Mouse (Mus musculus) midbrain, embryonic 13.5 days (tissue): ENCODE measurements around the gene Dnajc12. TPM values are rescaled to one million over a fixed set of nuclear protein-coding genes. Genes with fewer than 3 reads are reported as not detected.
"Not testable (repeated sequence)": the region's sequence is repeated elsewhere in the genome, so short reads cannot be mapped to it uniquely, and the experiment has no call there.

Experiments
- ATAC-seq: fragments of 200-750 bp; cut with Nextera tagmentation; 2 replicates; pipeline ENCODE4 v1.8.0; 2017; ENCODE audit warnings: mild to moderate bottlenecking, moderate TSS enrichment, moderate library complexity
- H3K27ac ChIP-seq: fragments of 300-500 bp; sonication (generic); 2 replicates; pipeline ENCODE4 v1.5.1; 2015; ENCODE audit warnings: inconsistent platforms, mild to moderate bottlenecking, moderate library complexity
- H3K27me3 ChIP-seq: fragments of 300-500 bp; sonication (generic); 2 replicates; pipeline ENCODE4 v1.6.1; 2015; ENCODE audit warnings: mild to moderate bottlenecking, inconsistent platforms
- H3K36me3 ChIP-seq: fragments of 300-500 bp; sonication (generic); 2 replicates; pipeline ENCODE4 v1.6.1; 2015; ENCODE audit warnings: mild to moderate bottlenecking, inconsistent platforms
- H3K4me1 ChIP-seq: fragments of 300-500 bp; sonication (generic); replicated peaks from 2 replicates; pipeline ENCODE4 v1.6.1; 2015; ENCODE audit warnings: inconsistent platforms
- H3K4me2 ChIP-seq: fragments of 300-500 bp; sonication (generic); replicated peaks from 2 replicates; pipeline ENCODE4 v1.6.1; 2015; ENCODE audit warnings: moderate library complexity, mild to moderate bottlenecking, inconsistent platforms
- H3K4me3 ChIP-seq: fragments of 300-500 bp; sonication (generic); replicated peaks from 2 replicates; pipeline ENCODE4 v1.5.1; 2015; ENCODE audit warnings: mild to moderate bottlenecking, inconsistent platforms
- H3K9ac ChIP-seq: fragments of 300-500 bp; sonication (generic); replicated peaks from 2 replicates; pipeline ENCODE4 v1.6.1; 2015; ENCODE audit warnings: mild to moderate bottlenecking, inconsistent platforms
- H3K9me3 ChIP-seq: fragments of 300-500 bp; sonication (generic); 2 replicates; pipeline ENCODE4 v1.6.1; 2016; ENCODE audit warnings: mild to moderate bottlenecking, inconsistent platforms
- WGBS: fragments of 180-500 bp; shearing (Covaris S2); methylation state at CpG from one replicate; pipeline ENCODE4 v1.1.7; 2015; 5-methylcytosine and 5-hydroxymethylcytosine counted together
- polyA plus RNA-seq: library from polyadenylated mRNA; unstranded; fragments of >200 nt; fragmentation: Nextera tagmentation; extraction: Ambion mirVana; gene quantifications from 2 replicates; pipeline ENCODE4 v1.2.1, GENCODE M21; 2015

Gene Dnajc12
- polyA plus RNA-seq, 1 experiment from 2014 or later: 21.7 TPM

- Histone ChIP-seq H3K9me3 (0 out of 2 replicates have a peak, but pooled peaks cover 3% of the 10 kb centered on the region), H3K9ac (no peak overlapping the region), H3K36me3 (no peaks in the 10 kb centered on the region), H3K27ac (no peak overlapping the region), H3K4me3 (no peak overlapping the region), H3K27me3 (no peaks in the 10 kb centered on the region), H3K4me1 (no peaks in the 10 kb centered on the region), H3K4me2 (no peak overlapping the region)
- 78% methylated on average over 1 of the region's 1 CpGs for WGBS
- no peak for ATAC-seq
Measured at GRCm38 (mm10) chr10:63360502-63360901, 21.7 kb upstream of the Dnajc12 start.

GRCm38 (mm10) chr10:63365918-63366455, 16.3 kb upstream of the Dnajc12 start:
- no peak overlapping the region for H3K4me3 ChIP-seq
- H3K27me3 ChIP-seq: no peaks in the 10 kb centered on the region
- no peak overlapping the region for H3K9ac ChIP-seq
- H3K9me3 ChIP-seq: 0 out of 2 replicates have a peak, but pooled peaks cover 3% of the 10 kb centered on the region
- H3K36me3 ChIP-seq: no peaks in the 10 kb centered on the region
- H3K4me2 ChIP-seq: no peak overlapping the region
- no peak for ATAC-seq
- no peaks in the 10 kb centered on the region for H3K4me1 ChIP-seq
- WGBS: 54% methylated on average over 7 of the region's 7 CpGs
- no peak overlapping the region for H3K27ac ChIP-seq

GRCm38 (mm10) chr10:63367386-63367785, 14.9 kb upstream of the Dnajc12 start:
- no peaks in the 10 kb centered on the region for H3K27me3 ChIP-seq
- WGBS: 80% methylated on average over 6 of the region's 6 CpGs
- H3K4me2 ChIP-seq: no peak overlapping the region
- H3K27ac ChIP-seq: no peak overlapping the region
- H3K4me3 ChIP-seq: no peak overlapping the region
- no peak overlapping the region for H3K9ac ChIP-seq
- no peaks in the 10 kb centered on the region for H3K36me3 ChIP-seq
- H3K4me1 ChIP-seq: no peaks in the 10 kb centered on the region
- 0 out of 2 replicates have a peak, but pooled peaks cover 3% of the 10 kb centered on the region for H3K9me3 ChIP-seq
- no peak for ATAC-seq

GRCm38 (mm10) chr10:63368041-63368440, 14.2 kb upstream of the Dnajc12 start:
- no peak overlapping the region for H3K9ac ChIP-seq
- no peak overlapping the region for H3K27ac ChIP-seq
- no peak for ATAC-seq
- 83% methylated on average over 3 of the region's 3 CpGs for WGBS
- H3K9me3 ChIP-seq: 0 out of 2 replicates have a peak, but pooled peaks cover 3% of the 10 kb centered on the region
- H3K4me3 ChIP-seq: no peak overlapping the region
- H3K27me3 ChIP-seq: no peaks in the 10 kb centered on the region
- H3K4me2 ChIP-seq: no peak overlapping the region
- no peaks in the 10 kb centered on the region for H3K4me1 ChIP-seq
- H3K36me3 ChIP-seq: no peaks in the 10 kb centered on the region

GRCm38 (mm10) chr10:63376303-63376702, 5.9 kb upstream of the Dnajc12 start:
- no peak overlapping the region for H3K4me2 ChIP-seq
- H3K9me3 ChIP-seq: no peaks in the 10 kb centered on the region
- H3K4me1 ChIP-seq: peaks cover 1% of the 10 kb centered on the region
- no peak overlapping the region for H3K4me3 ChIP-seq
- no peak for ATAC-seq
- no peaks in the 10 kb centered on the region for H3K36me3 ChIP-seq
- H3K27me3 ChIP-seq: peaks cover 8% of the 10 kb centered on the region; the same call in 1 of the 2 replicates
- 83% methylated on average over 5 of the region's 5 CpGs for WGBS
- H3K27ac ChIP-seq: no peak overlapping the region
- H3K9ac ChIP-seq: no peak overlapping the region

GRCm38 (mm10) chr10:63377468-63377867, 4.8 kb upstream of the Dnajc12 start:
- peaks cover 9% of the 10 kb centered on the region for H3K4me1 ChIP-seq
- no peaks in the 10 kb centered on the region for H3K36me3 ChIP-seq
- no peak overlapping the region for H3K27ac ChIP-seq
- no peak overlapping the region for H3K9ac ChIP-seq
- no peak overlapping the region for H3K4me3 ChIP-seq
- H3K27me3 ChIP-seq: peaks cover 13% of the 10 kb centered on the region
- 0 out of 2 replicates have a peak overlapping the region, but pooled peaks have one; percentile 3 for H3K4me2 ChIP-seq
- 0 out of 2 replicates have a peak, but pooled peaks have one; percentile 21 for ATAC-seq
- no peaks in the 10 kb centered on the region for H3K9me3 ChIP-seq
- WGBS: 18% methylated on average over 9 of the region's 9 CpGs

- no peak for ATAC-seq
- H3K27me3 ChIP-seq: peaks cover 13% of the 10 kb centered on the region
- H3K27ac ChIP-seq: no peak overlapping the region
- H3K9me3 ChIP-seq: no peaks in the 10 kb centered on the region
- no peak overlapping the region for H3K4me2 ChIP-seq
- peaks cover 9% of the 10 kb centered on the region for H3K4me1 ChIP-seq
- WGBS: 71% methylated on average over 6 of the region's 6 CpGs
- no peak overlapping the region for H3K4me3 ChIP-seq
- H3K9ac ChIP-seq: no peak overlapping the region
- H3K36me3 ChIP-seq: no peaks in the 10 kb centered on the region
Measured at GRCm38 (mm10) chr10:63378948-63379680, 3.1 kb upstream of the Dnajc12 start.

GRCm38 (mm10) chr10:63381498-63382280, 554 bp upstream of the Dnajc12 start, which contains the start of gene Sirt1:
TSS of gene Sirt1 (minus strand) at chr10:63381704.
- ATAC-seq: no peak
- H3K9me3 ChIP-seq: no peaks in the 10 kb centered on the region
- H3K36me3 ChIP-seq: no peaks in the 10 kb centered on the region
- H3K4me3 ChIP-seq: peak within 1 kb of the TSS; percentile 61
- peak within 1 kb of the TSS; percentile 93 for H3K4me2 ChIP-seq
- H3K27me3 ChIP-seq: peaks cover 13% of the 10 kb centered on the region
- WGBS: 3% methylated on average over 24 of the region's 24 CpGs
- H3K9ac ChIP-seq: peak within 1 kb of the TSS; percentile 78
- H3K4me1 ChIP-seq: peaks cover 9% of the 10 kb centered on the region
- 0 out of 2 replicates have a peak within 1 kb of the TSS, but pooled peaks have one; percentile 44 for H3K27ac ChIP-seq

- H3K4me1 ChIP-seq, H3K27me3 ChIP-seq, H3K36me3 ChIP-seq, H3K27ac ChIP-seq, H3K9ac ChIP-seq, ATAC-seq, H3K9me3 ChIP-seq: not testable (repeated sequence)
- H3K4me3 ChIP-seq: peak overlapping the region; percentile 67
- H3K4me2 ChIP-seq: peak overlapping the region; percentile 74
- WGBS: 28% methylated on average over 5 of the region's 5 CpGs
Measured at GRCm38 (mm10) chr10:63385897-63386296, 3.7 kb downstream of the Dnajc12 start.

GRCm38 (mm10) chr10:63386444-63386843, 4.2 kb downstream of the Dnajc12 start:
- no peaks in the 10 kb centered on the region for H3K36me3 ChIP-seq
- peaks cover 6% of the 10 kb centered on the region for H3K4me1 ChIP-seq
- peak overlapping the region; percentile 73 for H3K9ac ChIP-seq
- no peaks in the 10 kb centered on the region for H3K9me3 ChIP-seq
- peak overlapping the region; percentile 71 for H3K27ac ChIP-seq
- peak; percentile 80 for ATAC-seq
- WGBS: under 1% methylated on average over 19 of the region's 19 CpGs
- peaks cover 4% of the 10 kb centered on the region for H3K27me3 ChIP-seq
- H3K4me2 ChIP-seq: peak overlapping the region; percentile 74
- H3K4me3 ChIP-seq: peak overlapping the region; percentile 67

- peak overlapping the region; percentile 73 for H3K9ac ChIP-seq
Measured at GRCm38 (mm10) chr10:63386991-63387390, 4.7 kb downstream of the Dnajc12 start.

GRCm38 (mm10) chr10:63388948-63389347, 6.7 kb downstream of the Dnajc12 start:
- no peak for ATAC-seq
- H3K4me2 ChIP-seq: no peak overlapping the region
- no peak overlapping the region for H3K27ac ChIP-seq
- H3K27me3 ChIP-seq: no peaks in the 10 kb centered on the region
- no peaks in the 10 kb centered on the region for H3K4me1 ChIP-seq
- H3K4me3 ChIP-seq: no peak overlapping the region
- no peaks in the 10 kb centered on the region for H3K36me3 ChIP-seq
- WGBS: 52% methylated on average over 4 of the region's 4 CpGs
- no peak overlapping the region for H3K9ac ChIP-seq
- no peaks in the 10 kb centered on the region for H3K9me3 ChIP-seq

More at GRCm38 (mm10) chr10:63386991-63387390, 4.7 kb downstream of the Dnajc12 start:
- H3K36me3 ChIP-seq: no peaks in the 10 kb centered on the region
- H3K4me3 ChIP-seq: peak overlapping the region; percentile 67
- peaks cover under 1% of the 10 kb centered on the region for H3K4me1 ChIP-seq
- no peaks in the 10 kb centered on the region for H3K9me3 ChIP-seq
- peak overlapping the region; percentile 74 for H3K4me2 ChIP-seq
- no peak for ATAC-seq
- 3% methylated on average over 10 of the region's 10 CpGs for WGBS
- H3K27ac ChIP-seq: peak overlapping the region; percentile 71; the same call in 1 of the 2 replicates
- no peaks in the 10 kb centered on the region for H3K27me3 ChIP-seq
